Mouse (Mus musculus) neural tube, embryonic 15.5 days (tissue): Measurements from ENCODE around the gene Zfp710. TPM values are rescaled to one million over a fixed set of nuclear protein-coding genes. Genes with fewer than 3 reads are reported as not detected.

Experiments used
- ATAC-seq: fragments of 200-750 bp; cut with Nextera tagmentation; 2 replicates; pipeline ENCODE4 v1.8.0; 2017; ENCODE audit warnings: mild to moderate bottlenecking, moderate TSS enrichment, moderate library complexity; ENCODE audit not compliant: low FRiP score
- H3K27ac ChIP-seq: fragments of 300-500 bp; sonication (generic); replicated peaks from 2 replicates; pipeline ENCODE4 v1.5.1; 2015; ENCODE audit warnings: mild to moderate bottlenecking, inconsistent platforms
- H3K27me3 ChIP-seq: fragments of 300-500 bp; sonication (generic); replicated peaks from 2 replicates; pipeline ENCODE4 v1.6.1; 2015; ENCODE audit warnings: inconsistent platforms
- H3K36me3 ChIP-seq: fragments of 300-500 bp; sonication (generic); 2 replicates; pipeline ENCODE4 v1.6.1; 2015; ENCODE audit warnings: inconsistent platforms
- H3K4me1 ChIP-seq: fragments of 300-500 bp; sonication (generic); 2 replicates; pipeline ENCODE4 v1.6.1; 2015; ENCODE audit warnings: inconsistent platforms
- H3K4me2 ChIP-seq: fragments of 300-500 bp; sonication (generic); 2 replicates; pipeline ENCODE4 v1.6.1; 2015; ENCODE audit warnings: inconsistent platforms, mild to moderate bottlenecking, moderate library complexity
- H3K4me3 ChIP-seq: fragments of 300-500 bp; sonication (generic); replicated peaks from 2 replicates; pipeline ENCODE4 v1.5.1; 2015; ENCODE audit warnings: mild to moderate bottlenecking, inconsistent platforms
- H3K9ac ChIP-seq: fragments of 300-500 bp; sonication (generic); replicated peaks from 2 replicates; pipeline ENCODE4 v1.6.1; 2015; ENCODE audit warnings: mild to moderate bottlenecking, inconsistent platforms
- H3K9me3 ChIP-seq: fragments of 300-500 bp; sonication (generic); replicated peaks from 2 replicates; pipeline ENCODE4 v1.6.1; 2016; ENCODE audit warnings: inconsistent platforms
- WGBS: fragments of 180-500 bp; shearing (Covaris S2); methylation state at CpG from one replicate; pipeline ENCODE4 v1.1.7; 2015; ENCODE audit warnings: mixed read lengths; 5-methylcytosine and 5-hydroxymethylcytosine counted together
- polyA plus RNA-seq: library from polyadenylated mRNA; unstranded; fragments of >200 nt; fragmentation: Nextera tagmentation; extraction: Ambion mirVana; gene quantifications from 2 replicates; pipeline ENCODE4 v1.2.1, GENCODE M21; 2015

Zfp710 gene
- polyA plus RNA-seq, 1 experiment from 2014 or later: 11.6 TPM

- H3K4me2 ChIP-seq: no peak overlapping the region
- H3K36me3 ChIP-seq: no peaks in the 10 kb centered on the region
- no peak overlapping the region for H3K27ac ChIP-seq
- no peak overlapping the region for H3K4me3 ChIP-seq
- H3K4me1 ChIP-seq: peaks cover 46% of the 10 kb centered on the region
- H3K27me3 ChIP-seq: no peaks in the 10 kb centered on the region
- H3K9me3 ChIP-seq: no peaks in the 10 kb centered on the region
- no peak for ATAC-seq
- 93% methylated on average over 17 of the region's 17 CpGs for WGBS
- no peak overlapping the region for H3K9ac ChIP-seq
These were observed 37.6 kb downstream of the Zfp710 start for GRCm38 (mm10) chr7:80062083-80062826.

- Histone ChIP-seq H3K4me2 (no peak overlapping the region), H3K27me3 (no peaks in the 10 kb centered on the region), H3K9ac (no peak overlapping the region), H3K9me3 (no peaks in the 10 kb centered on the region), H3K4me3 (no peak overlapping the region), H3K36me3 (no peaks in the 10 kb centered on the region), H3K4me1 (peaks cover 36% of the 10 kb centered on the region), H3K27ac (no peak overlapping the region)
- 69% methylated on average over 5 of the region's 5 CpGs for WGBS
- ATAC-seq: no peak
These were observed 38.6 kb downstream of the Zfp710 start for GRCm38 (mm10) chr7:80063244-80063643.

- no peak for ATAC-seq
- H3K9ac ChIP-seq: no peak overlapping the region
- H3K4me2 ChIP-seq: no peak overlapping the region
- H3K4me3 ChIP-seq: no peak overlapping the region
- H3K27me3 ChIP-seq: no peaks in the 10 kb centered on the region
- no peak overlapping the region for H3K27ac ChIP-seq
- H3K9me3 ChIP-seq: no peaks in the 10 kb centered on the region
- 55% methylated on average over 15 of the region's 15 CpGs for WGBS
- H3K36me3 ChIP-seq: no peaks in the 10 kb centered on the region
- H3K4me1 ChIP-seq: peaks cover 31% of the 10 kb centered on the region
These were observed 39.5 kb downstream of the Zfp710 start for GRCm38 (mm10) chr7:80063902-80064736.

- H3K9me3 ChIP-seq: no peaks in the 10 kb centered on the region
- no peaks in the 10 kb centered on the region for H3K36me3 ChIP-seq
- H3K27ac ChIP-seq: no peak overlapping the region
- H3K9ac ChIP-seq: no peak overlapping the region
- 99% methylated on average over 3 of the region's 3 CpGs for WGBS
- H3K27me3 ChIP-seq: no peaks in the 10 kb centered on the region
- peaks cover 39% of the 10 kb centered on the region for H3K4me1 ChIP-seq
- no peak overlapping the region for H3K4me3 ChIP-seq
- H3K4me2 ChIP-seq: no peak overlapping the region
- ATAC-seq: no peak
These were observed 40.6 kb downstream of the Zfp710 start for GRCm38 (mm10) chr7:80065250-80065649.

- no peaks in the 10 kb centered on the region for H3K36me3 ChIP-seq
- no peaks in the 10 kb centered on the region for H3K27me3 ChIP-seq
- no peak overlapping the region for H3K4me2 ChIP-seq
- no peak overlapping the region for H3K4me3 ChIP-seq
- H3K9me3 ChIP-seq: no peaks in the 10 kb centered on the region
- H3K9ac ChIP-seq: no peak overlapping the region
- peaks cover 50% of the 10 kb centered on the region for H3K4me1 ChIP-seq
- no peak overlapping the region for H3K27ac ChIP-seq
- WGBS: 70% methylated on average over 13 of the region's 13 CpGs
- no peak for ATAC-seq
These were observed 42.3 kb downstream of the Zfp710 start for GRCm38 (mm10) chr7:80066675-80067455.

GRCm38 (mm10) chr7:80068341-80068740, 43.7 kb downstream of the Zfp710 start:
- Histone ChIP-seq H3K4me1 (peaks cover 54% of the 10 kb centered on the region), H3K4me3 (no peak overlapping the region), H3K9me3 (no peaks in the 10 kb centered on the region), H3K27me3 (no peaks in the 10 kb centered on the region), H3K27ac (no peak overlapping the region), H3K9ac (no peak overlapping the region), H3K4me2 (no peak overlapping the region), H3K36me3 (no peaks in the 10 kb centered on the region)
- WGBS: 57% methylated on average over 5 of the region's 7 CpGs
- ATAC-seq: no peak

- Histone ChIP-seq H3K4me1 (peaks cover 50% of the 10 kb centered on the region), H3K27me3 (no peaks in the 10 kb centered on the region), H3K36me3 (no peaks in the 10 kb centered on the region), H3K9me3 (no peaks in the 10 kb centered on the region), H3K4me3 (no peak overlapping the region), H3K9ac (peak overlapping the region; percentile 10; the same call in 1 of the 2 replicates), H3K4me2 (peak overlapping the region; percentile 27; the same call in 1 of the 2 replicates), H3K27ac (peak overlapping the region; percentile 76)
- peak; percentile 69; the same call in 1 of the 2 replicates for ATAC-seq
- 8% methylated on average over 13 of the region's 13 CpGs for WGBS
These were observed 45.2 kb downstream of the Zfp710 start for GRCm38 (mm10) chr7:80069615-80070327.

GRCm38 (mm10) chr7:80071209-80071608, 46.6 kb downstream of the Zfp710 start:
- Histone ChIP-seq H3K9ac (no peak overlapping the region), H3K27me3 (no peaks in the 10 kb centered on the region), H3K9me3 (no peaks in the 10 kb centered on the region), H3K4me3 (no peak overlapping the region), H3K27ac (no peak overlapping the region), H3K4me2 (no peak overlapping the region), H3K4me1 (peaks cover 65% of the 10 kb centered on the region), H3K36me3 (no peaks in the 10 kb centered on the region)
- ATAC-seq: no peak
- 91% methylated on average over 9 of the region's 9 CpGs for WGBS

- Histone ChIP-seq H3K9ac (no peak overlapping the region), H3K36me3 (no peaks in the 10 kb centered on the region), H3K27me3 (no peaks in the 10 kb centered on the region), H3K9me3 (no peaks in the 10 kb centered on the region), H3K27ac (peak overlapping the region; percentile 37; the same call in 1 of the 2 replicates), H3K4me2 (no peak overlapping the region; the same call in 1 of the 2 replicates), H3K4me3 (no peak overlapping the region), H3K4me1 (peaks cover 73% of the 10 kb centered on the region)
- peak; percentile 40; the same call in 1 of the 2 replicates for ATAC-seq
- 29% methylated on average over 6 of the region's 6 CpGs for WGBS
These were observed 47.7 kb downstream of the Zfp710 start for GRCm38 (mm10) chr7:80072297-80072696.

- no peak overlapping the region for H3K4me2 ChIP-seq
- H3K27me3 ChIP-seq: no peaks in the 10 kb centered on the region
- no peak for ATAC-seq
- 78% methylated on average over 8 of the region's 8 CpGs for WGBS
- no peaks in the 10 kb centered on the region for H3K9me3 ChIP-seq
- no peaks in the 10 kb centered on the region for H3K36me3 ChIP-seq
- H3K4me1 ChIP-seq: peaks cover 77% of the 10 kb centered on the region
- no peak overlapping the region for H3K9ac ChIP-seq
- H3K27ac ChIP-seq: no peak overlapping the region
- no peak overlapping the region for H3K4me3 ChIP-seq
These were observed 48.9 kb downstream of the Zfp710 start for GRCm38 (mm10) chr7:80073506-80073905.

- no peaks in the 10 kb centered on the region for H3K9me3 ChIP-seq
- no peak overlapping the region for H3K4me3 ChIP-seq
- no peaks in the 10 kb centered on the region for H3K36me3 ChIP-seq
- no peak for ATAC-seq
- H3K27me3 ChIP-seq: no peaks in the 10 kb centered on the region
- WGBS: 54% methylated on average over 5 of the region's 5 CpGs
- no peak overlapping the region for H3K4me2 ChIP-seq
- no peak overlapping the region for H3K9ac ChIP-seq
- H3K27ac ChIP-seq: no peak overlapping the region
- peaks cover 78% of the 10 kb centered on the region for H3K4me1 ChIP-seq
These were observed 50.4 kb downstream of the Zfp710 start for GRCm38 (mm10) chr7:80074921-80075441.
